Mouse (Mus musculus): Measurements from ENCODE around the gene D130052B06Rik. TPM values are rescaled to one million over a fixed set of nuclear protein-coding genes. Genes with fewer than 3 reads are reported as not detected.
A peak's percentile ranks its signal among the peaks of the same experiment; 100 is the strongest.

The D130052B06Rik gene
- polyA plus RNA-seq, 1 experiment = not detected

DNA sequence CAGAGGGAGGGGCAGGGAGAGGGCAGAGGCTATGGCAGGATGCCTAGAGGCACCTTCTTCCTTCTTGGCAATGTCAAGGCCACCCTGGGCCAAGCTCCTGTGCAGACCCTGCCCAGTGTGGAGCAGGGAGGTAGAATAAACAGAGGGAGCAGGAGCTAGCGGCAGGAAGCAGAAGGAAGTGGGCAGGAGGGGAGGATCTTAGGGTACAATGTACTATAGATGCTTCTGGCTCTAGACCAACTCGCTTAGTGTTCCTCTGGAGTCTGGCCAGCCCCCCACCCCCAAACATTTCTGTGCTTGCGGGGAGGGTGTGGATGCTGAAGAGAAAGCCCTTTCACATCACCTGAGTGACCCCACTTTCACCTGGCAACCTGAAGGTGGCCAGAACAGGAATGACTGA is 19.5 kb upstream of the D130052B06Rik start:
- Histone ChIP-seq H3K4me1 (ENCODE audit: control insufficient read depth, insufficient read depth, insufficient read length, low read length) (no peaks in the 10 kb centered on the region), H3K27ac (ENCODE audit: insufficient read depth, low read depth, low read length) (no peak overlapping the region), H3K27me3 (ENCODE audit: control insufficient read depth, insufficient read depth, low read length) (no peaks in the 10 kb centered on the region), H3K4me3 (ENCODE audit: low read depth, low read length) (no peak overlapping the region), H3K36me3 (ENCODE audit: control insufficient read depth, insufficient read depth, low read length) (no peaks in the 10 kb centered on the region)
- 37% methylated on average over 3 of the region's 3 CpGs for WGBS
- TF ChIP-seq POLR2A (IDR thresholded peaks at IDR 0.05; ENCODE audit: low read depth, low read length) (no peak), CTCF (IDR thresholded peaks at IDR 0.05; ENCODE audit: extremely low read depth, insufficient read length, insufficient replicate concordance, low read depth, low read length) (no peak)

DNA sequence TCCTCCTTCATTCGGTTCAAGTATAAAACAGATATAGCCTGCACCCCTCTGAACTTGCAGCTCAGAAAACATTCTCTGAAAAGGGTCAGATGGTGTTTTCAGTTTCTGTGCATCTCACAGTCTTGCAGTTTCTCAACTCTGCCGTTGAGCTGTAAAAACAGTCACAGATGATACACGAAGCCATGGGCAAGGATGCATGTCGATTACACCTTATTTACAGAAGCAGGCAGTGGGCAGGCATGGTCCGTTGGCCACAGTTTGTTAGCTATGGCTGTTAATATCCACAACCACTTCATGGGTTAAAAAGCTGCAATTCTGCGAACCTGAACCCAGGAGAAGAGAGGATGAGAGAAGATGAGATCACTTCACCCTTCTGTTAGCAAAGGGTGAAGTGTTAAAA is 12.5 kb upstream of the D130052B06Rik start:
- WGBS = 71% methylated on average over 6 of the region's 6 CpGs
- Histone ChIP-seq H3K4me3 (ENCODE audit: low read depth, low read length) (no peak overlapping the region), H3K27ac (ENCODE audit: insufficient read depth, low read depth, low read length) (no peak overlapping the region), H3K4me1 (ENCODE audit: control insufficient read depth, insufficient read depth, insufficient read length, low read length) (no peaks in the 10 kb centered on the region), H3K36me3 (ENCODE audit: control insufficient read depth, insufficient read depth, low read length) (no peaks in the 10 kb centered on the region), H3K27me3 (ENCODE audit: control insufficient read depth, insufficient read depth, low read length) (no peaks in the 10 kb centered on the region)
- TF ChIP-seq CTCF (IDR thresholded peaks at IDR 0.05; ENCODE audit: extremely low read depth, insufficient read length, insufficient replicate concordance, low read depth, low read length) = no peak
- TF ChIP-seq POLR2A (IDR thresholded peaks at IDR 0.05; ENCODE audit: low read depth, low read length) = no peak

DNA sequence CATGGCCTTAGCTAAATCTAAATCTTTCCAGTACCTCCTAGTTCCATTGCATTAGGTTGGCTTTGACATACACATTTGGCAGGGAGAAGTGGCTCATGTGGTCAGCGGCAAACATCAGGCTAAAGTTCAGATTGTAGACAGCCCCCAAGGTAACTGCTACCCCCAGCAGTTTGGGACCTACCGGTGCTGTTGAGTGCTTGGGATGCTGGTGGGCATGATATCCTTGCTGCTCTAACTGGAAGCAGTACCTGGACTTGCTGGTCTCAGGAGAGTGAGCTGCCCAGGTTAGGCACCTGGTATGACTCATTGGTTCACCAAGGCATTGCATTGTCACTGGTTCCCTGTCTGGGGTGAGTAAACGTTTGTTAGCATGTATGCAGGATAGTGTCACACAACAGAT is 8.3 kb upstream of the D130052B06Rik start:
- Histone ChIP-seq H3K27me3 (ENCODE audit: control insufficient read depth, insufficient read depth, low read length) (no peaks in the 10 kb centered on the region), H3K36me3 (ENCODE audit: control insufficient read depth, insufficient read depth, low read length) (no peaks in the 10 kb centered on the region), H3K4me3 (ENCODE audit: low read depth, low read length) (no peak overlapping the region), H3K4me1 (ENCODE audit: control insufficient read depth, insufficient read depth, insufficient read length, low read length) (no peaks in the 10 kb centered on the region), H3K27ac (ENCODE audit: insufficient read depth, low read depth, low read length) (no peak overlapping the region)
- 81% methylated on average over 3 of the region's 3 CpGs for WGBS
- TF ChIP-seq POLR2A (IDR thresholded peaks at IDR 0.05; ENCODE audit: low read depth, low read length) (no peak), CTCF (IDR thresholded peaks at IDR 0.05; ENCODE audit: extremely low read depth, insufficient read length, insufficient replicate concordance, low read depth, low read length) (no peak)

DNA sequence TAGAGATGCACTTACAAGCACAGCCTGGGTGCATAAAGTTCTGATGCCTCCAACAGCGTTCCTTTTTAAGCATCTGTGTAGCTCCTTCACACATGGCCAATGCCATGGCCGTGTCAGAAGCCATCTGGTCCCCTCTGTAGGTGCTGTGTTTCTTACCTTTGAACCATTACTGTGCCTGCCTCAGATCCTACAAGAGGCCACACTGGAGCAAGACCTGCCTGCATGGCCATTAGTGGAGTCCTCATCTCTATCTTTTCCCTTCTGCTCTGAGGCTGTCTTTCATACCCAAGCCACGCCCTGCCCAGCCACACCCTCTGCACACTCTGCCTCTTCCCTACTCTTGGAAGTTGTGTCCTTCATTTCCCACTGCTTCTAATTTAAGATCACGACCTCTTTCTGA is 6.3 kb upstream of the D130052B06Rik start:
- whole genome bisulfite sequencing = 72% methylated on average over 4 of the region's 4 CpGs
- Histone ChIP-seq H3K27me3 (ENCODE audit: control insufficient read depth, insufficient read depth, low read length) (no peaks in the 10 kb centered on the region), H3K4me1 (ENCODE audit: control insufficient read depth, insufficient read depth, insufficient read length, low read length) (no peaks in the 10 kb centered on the region), H3K4me3 (ENCODE audit: low read depth, low read length) (no peak overlapping the region), H3K27ac (ENCODE audit: insufficient read depth, low read depth, low read length) (no peak overlapping the region), H3K36me3 (ENCODE audit: control insufficient read depth, insufficient read depth, low read length) (no peaks in the 10 kb centered on the region)
- TF ChIP-seq POLR2A (IDR thresholded peaks at IDR 0.05; ENCODE audit: low read depth, low read length) = no peak
- TF ChIP-seq CTCF (IDR thresholded peaks at IDR 0.05; ENCODE audit: extremely low read depth, insufficient read length, insufficient replicate concordance, low read depth, low read length) = no peak

DNA sequence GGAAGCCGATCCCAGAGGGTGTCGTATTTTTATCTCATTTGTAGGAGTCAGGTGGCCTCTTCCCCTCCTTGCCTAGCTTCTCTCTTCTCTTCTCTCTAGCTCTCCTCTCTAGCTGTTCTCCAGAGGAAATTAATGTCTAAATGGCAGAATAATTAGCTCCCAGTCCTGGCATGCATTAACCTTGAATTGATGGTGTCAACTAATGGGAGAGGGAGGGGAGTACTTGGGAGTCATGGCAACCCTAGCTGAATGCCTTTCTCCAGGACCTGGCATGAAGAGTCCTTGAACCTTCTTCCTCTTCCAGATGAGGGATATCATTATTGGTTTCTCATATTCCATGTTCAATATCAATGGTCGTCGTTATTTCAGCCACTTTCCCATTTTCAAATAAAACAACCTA is 2.4 kb upstream of the D130052B06Rik start:
- Histone ChIP-seq H3K4me3 (ENCODE audit: low read depth, low read length) (no peak overlapping the region), H3K27me3 (ENCODE audit: control insufficient read depth, insufficient read depth, low read length) (no peaks in the 10 kb centered on the region), H3K36me3 (ENCODE audit: control insufficient read depth, insufficient read depth, low read length) (no peaks in the 10 kb centered on the region), H3K4me1 (ENCODE audit: control insufficient read depth, insufficient read depth, insufficient read length, low read length) (no peaks in the 10 kb centered on the region), H3K27ac (ENCODE audit: insufficient read depth, low read depth, low read length) (no peak overlapping the region)
- no peak for TF ChIP-seq CTCF (IDR thresholded peaks at IDR 0.05; ENCODE audit: extremely low read depth, insufficient read length, insufficient replicate concordance, low read depth, low read length)
- no peak for TF ChIP-seq POLR2A (IDR thresholded peaks at IDR 0.05; ENCODE audit: low read depth, low read length)
- WGBS = 69% methylated on average over 4 of the region's 4 CpGs

DNA sequence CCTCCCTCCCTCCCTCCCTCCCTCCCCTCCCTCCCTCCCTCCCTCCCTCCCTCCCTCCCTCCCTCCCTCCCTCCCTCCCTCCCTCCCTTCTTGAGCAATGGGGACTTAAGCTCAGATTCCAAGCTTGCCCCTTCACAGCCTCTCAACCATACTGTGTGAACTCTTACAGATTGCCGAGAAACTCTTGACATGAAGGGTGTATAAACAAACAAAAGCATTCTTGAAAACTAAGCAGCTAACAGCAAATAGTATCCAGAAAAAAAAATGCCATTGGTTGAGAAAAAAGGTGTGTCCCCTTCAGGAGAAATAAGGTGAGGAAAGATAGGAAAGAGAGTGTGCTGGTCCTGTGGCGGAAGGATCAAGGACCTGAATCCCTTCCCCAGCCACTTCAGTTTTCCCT is 4.1 kb downstream of the D130052B06Rik start:
- Histone ChIP-seq H3K27me3 (ENCODE audit: control insufficient read depth, insufficient read depth, low read length) (no peaks in the 10 kb centered on the region), H3K4me3 (ENCODE audit: low read depth, low read length) (no peak overlapping the region), H3K27ac (ENCODE audit: insufficient read depth, low read depth, low read length) (no peak overlapping the region), H3K36me3 (ENCODE audit: control insufficient read depth, insufficient read depth, low read length) (no peaks in the 10 kb centered on the region), H3K4me1 (ENCODE audit: control insufficient read depth, insufficient read depth, insufficient read length, low read length) (no peaks in the 10 kb centered on the region)
- TF ChIP-seq CTCF (IDR thresholded peaks at IDR 0.05; ENCODE audit: extremely low read depth, insufficient read length, insufficient replicate concordance, low read depth, low read length) = no peak
- TF ChIP-seq POLR2A (IDR thresholded peaks at IDR 0.05; ENCODE audit: low read depth, low read length) = no peak
- 49% methylated on average over 2 of the region's 2 CpGs for WGBS

DNA sequence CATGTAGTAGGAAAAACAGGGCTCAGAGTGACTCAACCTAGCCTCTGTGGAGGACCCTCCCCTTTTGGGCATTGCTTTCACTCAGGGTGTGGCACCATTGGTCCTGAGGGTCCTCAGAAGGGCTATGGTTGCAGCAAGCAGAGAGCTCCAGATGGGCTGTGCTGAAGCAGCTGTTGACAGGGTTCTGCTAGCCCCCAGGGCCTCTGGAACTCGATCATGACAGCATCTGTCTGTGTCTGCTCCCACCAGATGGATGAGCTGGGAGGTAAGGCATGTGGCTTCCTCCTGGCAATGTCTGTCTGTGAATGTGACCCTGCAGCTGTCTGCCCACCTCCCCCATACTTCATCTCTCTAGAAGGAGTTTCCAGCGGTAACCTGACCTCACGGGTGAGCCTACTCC is 8.7 kb downstream of the D130052B06Rik start:
- Histone ChIP-seq H3K36me3 (ENCODE audit: control insufficient read depth, insufficient read depth, low read length) (no peaks in the 10 kb centered on the region), H3K27me3 (ENCODE audit: control insufficient read depth, insufficient read depth, low read length) (no peaks in the 10 kb centered on the region), H3K4me3 (ENCODE audit: low read depth, low read length) (no peak overlapping the region), H3K27ac (ENCODE audit: insufficient read depth, low read depth, low read length) (no peak overlapping the region), H3K4me1 (ENCODE audit: control insufficient read depth, insufficient read depth, insufficient read length, low read length) (no peaks in the 10 kb centered on the region)
- 12% methylated on average over 3 of the region's 3 CpGs for WGBS
- TF ChIP-seq POLR2A (IDR thresholded peaks at IDR 0.05; ENCODE audit: low read depth, low read length) = no peak
- TF ChIP-seq CTCF (IDR thresholded peaks at IDR 0.05; ENCODE audit: extremely low read depth, insufficient read length, insufficient replicate concordance, low read depth, low read length) = no peak

GRCm38 (mm10) chr11:33614218-33614617 is 15.1 kb downstream of the D130052B06Rik start:
- Histone ChIP-seq H3K27me3 (ENCODE audit: control insufficient read depth, insufficient read depth, low read length) (no peaks in the 10 kb centered on the region), H3K4me1 (ENCODE audit: control insufficient read depth, insufficient read depth, insufficient read length, low read length) (no peaks in the 10 kb centered on the region), H3K27ac (ENCODE audit: insufficient read depth, low read depth, low read length) (no peak overlapping the region), H3K36me3 (ENCODE audit: control insufficient read depth, insufficient read depth, low read length) (no peaks in the 10 kb centered on the region), H3K4me3 (ENCODE audit: low read depth, low read length) (no peak overlapping the region)
- WGBS = 6% methylated on average over 15 of the region's 15 CpGs
- TF ChIP-seq POLR2A (IDR thresholded peaks at IDR 0.05; ENCODE audit: low read depth, low read length) = no peak
- TF ChIP-seq CTCF (IDR thresholded peaks at IDR 0.05; ENCODE audit: extremely low read depth, insufficient read length, insufficient replicate concordance, low read depth, low read length) = peak; percentile 69; the same call in 1 of the 2 replicates
